Mouse (Mus musculus): Measurements from ENCODE around the gene Mcee. TPM values are rescaled to one million over a fixed set of nuclear protein-coding genes. Genes with fewer than 3 reads are reported as not detected.

The Mcee gene
- 50.8 and 55.9 TPM in 2 replicates for polyA plus RNA-seq (2015; fragmentation: Nextera tagmentation; extraction: Ambion mirVana)

- Histone ChIP-seq H3K27me3 (replicated peaks) (no peaks in the 10 kb centered on the region), H3K9me3 (replicated peaks) (no peaks in the 10 kb centered on the region), H3K36me3 (peaks cover 22% of the 10 kb centered on the region), H3K4me2 (peak within 1 kb of the TSS; percentile 99), H3K27ac (replicated peaks) (peak within 1 kb of the TSS; percentile 83), H3K9ac (replicated peaks) (peak within 1 kb of the TSS; percentile 78), H3K4me3 (replicated peaks) (peak within 1 kb of the TSS; percentile 76), H3K4me1 (peaks cover 18% of the 10 kb centered on the region)
- WGBS, result under 1% methylated on average over 54 of the region's 54 CpGs
- ATAC-seq (ENCODE audit: low FRiP score), result peak; percentile 98
Observed at GRCm38 (mm10) chr7:64392122-64392818, at the start of gene Mcee, which contains the start of gene Mphosph10. Mcee (plus strand) TSS chr7:64392607. Mphosph10 (minus strand) TSS chr7:64392268.

DNA sequence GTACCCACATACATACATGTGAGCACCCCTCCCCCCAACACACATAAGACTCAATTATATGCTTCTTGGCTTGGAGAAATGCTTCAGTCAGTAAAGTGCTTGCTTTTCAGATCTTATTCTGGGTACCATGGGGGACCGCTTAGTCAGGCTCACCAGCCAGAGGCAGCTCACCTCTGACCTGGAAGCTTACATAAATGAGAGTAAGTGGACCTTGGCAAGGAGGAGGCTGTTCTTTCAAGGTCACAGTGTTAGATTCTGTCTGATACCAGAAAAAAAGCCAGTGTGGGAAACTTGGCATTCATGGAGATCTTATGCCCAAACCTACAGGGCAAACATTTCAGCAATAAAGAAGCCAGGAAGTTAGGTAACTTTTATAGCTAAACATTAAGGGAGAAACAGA, 44.6 kb upstream of the Mcee start:
- Histone ChIP-seq H3K4me2 (no peak overlapping the region), H3K27me3 (replicated peaks) (no peaks in the 10 kb centered on the region), H3K36me3 (peaks cover 25% of the 10 kb centered on the region; the same call in 1 of the 2 replicates), H3K27ac (replicated peaks) (no peak overlapping the region), H3K9ac (replicated peaks) (no peak overlapping the region), H3K4me1 (peaks cover 11% of the 10 kb centered on the region), H3K4me3 (replicated peaks) (no peak overlapping the region), H3K9me3 (replicated peaks) (no peaks in the 10 kb centered on the region)
- 87% methylated on average over 1 of the region's 1 CpGs for WGBS
- ATAC-seq (ENCODE audit: low FRiP score), result no peak

DNA sequence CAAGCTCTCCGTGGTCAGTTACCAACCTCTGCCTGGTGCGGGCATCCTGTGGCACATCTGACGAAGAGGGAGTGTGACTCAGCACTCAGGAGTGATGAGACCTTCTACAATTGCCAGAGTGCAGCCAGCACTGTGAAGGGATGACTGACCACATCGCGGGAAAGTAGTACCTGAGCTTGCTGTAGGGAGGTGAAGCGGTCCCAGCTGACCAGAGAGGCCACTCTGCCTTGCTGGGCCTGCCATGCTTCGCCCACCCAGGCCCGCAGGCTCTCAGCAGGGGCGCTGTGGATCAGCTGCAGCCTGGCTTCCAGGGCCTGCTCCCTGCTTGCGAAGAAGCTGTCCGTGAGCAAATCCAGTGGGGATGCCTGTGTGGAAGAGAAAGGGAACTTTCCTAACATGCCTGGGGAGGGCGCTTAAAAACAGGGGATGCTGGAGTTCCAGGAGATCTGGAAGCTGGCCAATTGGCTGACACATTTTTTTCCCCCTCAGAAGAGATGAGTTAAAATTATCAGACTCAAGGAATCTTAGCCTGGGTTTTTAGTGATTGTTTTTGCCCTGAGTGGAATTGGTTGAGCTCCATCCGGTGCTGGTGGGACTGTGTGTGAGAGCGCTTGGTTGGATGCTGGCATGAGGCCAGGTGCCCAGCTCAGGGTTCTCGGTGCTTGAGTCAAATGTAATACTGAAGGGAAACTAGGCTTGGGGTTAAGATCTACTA, 43.1 kb upstream of the Mcee start:
- peak; percentile 57; the same call in 1 of the 2 replicates for ATAC-seq (ENCODE audit: low FRiP score)
- peak overlapping the region; percentile 30; the same call in 1 of the 2 replicates for H3K27ac ChIP-seq (replicated peaks)

GRCm38 (mm10) chr7:64351087-64351486, 41.3 kb upstream of the Mcee start:
- no peak overlapping the region for H3K9ac ChIP-seq (replicated peaks)

More for the DNA sequence above, 43.1 kb upstream of the Mcee start:
- Histone ChIP-seq H3K4me3 (replicated peaks) (no peak overlapping the region), H3K4me1 (peaks cover 11% of the 10 kb centered on the region), H3K9me3 (replicated peaks) (no peaks in the 10 kb centered on the region), H3K36me3 (peaks cover 27% of the 10 kb centered on the region; the same call in 1 of the 2 replicates), H3K9ac (replicated peaks) (no peak overlapping the region), H3K27me3 (replicated peaks) (no peaks in the 10 kb centered on the region), H3K4me2 (no peak overlapping the region)
- WGBS, result 82% methylated on average over 15 of the region's 15 CpGs

DNA sequence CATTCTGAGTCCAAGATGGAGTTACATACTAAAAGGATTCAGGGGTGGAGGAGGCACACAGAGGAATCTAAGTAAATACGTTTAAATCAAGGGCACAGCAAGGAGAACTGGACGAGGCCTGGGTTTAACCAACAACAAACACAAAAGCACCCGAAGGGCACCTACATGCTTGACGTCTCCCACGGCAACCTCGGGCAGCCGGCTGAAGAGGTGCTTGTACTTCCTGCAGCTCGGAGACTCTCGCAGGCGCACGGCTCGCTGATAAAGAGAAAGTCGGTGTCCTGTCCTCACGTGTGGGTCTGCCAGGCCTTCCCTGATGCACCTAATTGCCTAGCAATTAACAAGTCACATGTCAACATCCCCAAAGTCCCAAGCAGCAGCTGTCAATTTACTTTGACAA, 38.2 kb upstream of the Mcee start:
- 26% methylated on average over 14 of the region's 14 CpGs for WGBS
- Histone ChIP-seq H3K9me3 (replicated peaks) (no peaks in the 10 kb centered on the region), H3K27ac (replicated peaks) (no peak overlapping the region), H3K4me3 (replicated peaks) (no peak overlapping the region), H3K4me2 (no peak overlapping the region), H3K9ac (replicated peaks) (no peak overlapping the region), H3K36me3 (peaks cover 36% of the 10 kb centered on the region), H3K27me3 (replicated peaks) (no peaks in the 10 kb centered on the region), H3K4me1 (peaks cover 9% of the 10 kb centered on the region)
- no peak for ATAC-seq (ENCODE audit: low FRiP score)

More at GRCm38 (mm10) chr7:64351087-64351486, 41.3 kb upstream of the Mcee start:
- Histone ChIP-seq H3K9me3 (replicated peaks) (no peaks in the 10 kb centered on the region), H3K4me1 (peaks cover 11% of the 10 kb centered on the region), H3K36me3 (peaks cover 27% of the 10 kb centered on the region; the same call in 1 of the 2 replicates), H3K4me2 (no peak overlapping the region), H3K27ac (replicated peaks) (peak overlapping the region; percentile 73), H3K27me3 (replicated peaks) (no peaks in the 10 kb centered on the region), H3K4me3 (replicated peaks) (no peak overlapping the region)
- WGBS, result 60% methylated on average over 4 of the region's 4 CpGs
- peak; percentile 79 for ATAC-seq (ENCODE audit: low FRiP score)

DNA sequence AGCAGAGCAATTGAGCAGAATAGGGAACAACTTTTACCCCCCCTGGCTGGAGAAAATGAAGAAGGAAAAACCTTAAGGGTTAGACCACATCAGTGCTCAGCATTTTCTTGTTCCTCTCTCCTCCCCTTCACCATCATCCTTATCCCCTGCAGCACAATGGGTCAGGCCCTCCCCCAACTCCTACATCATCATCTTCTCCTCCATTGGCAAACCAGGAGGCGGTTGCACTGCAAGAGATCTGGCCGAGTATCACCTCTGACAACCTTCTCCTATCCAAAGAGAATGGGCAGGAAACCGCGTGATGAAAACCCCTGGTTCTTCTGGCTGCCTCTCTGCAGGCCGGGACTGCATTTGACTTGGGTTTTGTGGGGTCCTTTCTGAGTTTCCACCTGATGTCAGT, 35.7 kb upstream of the Mcee start:
- Histone ChIP-seq H3K27me3 (replicated peaks) (no peaks in the 10 kb centered on the region), H3K4me3 (replicated peaks) (no peak overlapping the region), H3K36me3 (peaks cover 40% of the 10 kb centered on the region), H3K9ac (replicated peaks) (no peak overlapping the region), H3K4me1 (no peaks in the 10 kb centered on the region), H3K4me2 (no peak overlapping the region), H3K9me3 (replicated peaks) (no peaks in the 10 kb centered on the region), H3K27ac (replicated peaks) (0 out of 2 replicates have a peak overlapping the region, but pooled peaks have one; percentile 9)
- no peak for ATAC-seq (ENCODE audit: low FRiP score)
- WGBS, result 94% methylated on average over 5 of the region's 5 CpGs

- Histone ChIP-seq H3K4me1 (no peaks in the 10 kb centered on the region), H3K4me2 (no peak overlapping the region), H3K9me3 (replicated peaks) (no peaks in the 10 kb centered on the region), H3K4me3 (replicated peaks) (no peak overlapping the region), H3K27me3 (replicated peaks) (no peaks in the 10 kb centered on the region), H3K36me3 (peaks cover 48% of the 10 kb centered on the region), H3K9ac (replicated peaks) (no peak overlapping the region), H3K27ac (replicated peaks) (no peak overlapping the region)
- WGBS, result 82% methylated on average over 9 of the region's 9 CpGs
- ATAC-seq (ENCODE audit: low FRiP score), result peak; percentile 55; the same call in 1 of the 2 replicates
Observed at GRCm38 (mm10) chr7:64357405-64357804, 35.0 kb upstream of the Mcee start.

- Histone ChIP-seq H3K36me3 (peaks cover 53% of the 10 kb centered on the region), H3K9me3 (replicated peaks) (no peaks in the 10 kb centered on the region)
- ATAC-seq (ENCODE audit: low FRiP score), result no peak
Observed at GRCm38 (mm10) chr7:64358666-64359065, 33.7 kb upstream of the Mcee start.

GRCm38 (mm10) chr7:64359943-64360585, 32.3 kb upstream of the Mcee start:
- Histone ChIP-seq H3K9me3 (replicated peaks) (no peaks in the 10 kb centered on the region), H3K27me3 (replicated peaks) (no peaks in the 10 kb centered on the region), H3K9ac (replicated peaks) (no peak overlapping the region), H3K4me3 (replicated peaks) (no peak overlapping the region), H3K27ac (replicated peaks) (peak overlapping the region; percentile 56; the same call in 1 of the 2 replicates), H3K4me1 (no peaks in the 10 kb centered on the region), H3K36me3 (peaks cover 67% of the 10 kb centered on the region), H3K4me2 (no peak overlapping the region)
- WGBS, result 87% methylated on average over 20 of the region's 20 CpGs
- 0 out of 2 replicates have a peak, but pooled peaks have one; percentile 42 for ATAC-seq (ENCODE audit: low FRiP score)

More at GRCm38 (mm10) chr7:64358666-64359065, 33.7 kb upstream of the Mcee start:
- no peaks in the 10 kb centered on the region for H3K4me1 ChIP-seq
- no peak overlapping the region for H3K9ac ChIP-seq (replicated peaks)
- H3K4me2 ChIP-seq, result no peak overlapping the region
- no peak overlapping the region for H3K27ac ChIP-seq (replicated peaks)
- 82% methylated on average over 6 of the region's 6 CpGs for WGBS
- H3K4me3 ChIP-seq (replicated peaks), result no peak overlapping the region
- H3K27me3 ChIP-seq (replicated peaks), result no peaks in the 10 kb centered on the region

DNA sequence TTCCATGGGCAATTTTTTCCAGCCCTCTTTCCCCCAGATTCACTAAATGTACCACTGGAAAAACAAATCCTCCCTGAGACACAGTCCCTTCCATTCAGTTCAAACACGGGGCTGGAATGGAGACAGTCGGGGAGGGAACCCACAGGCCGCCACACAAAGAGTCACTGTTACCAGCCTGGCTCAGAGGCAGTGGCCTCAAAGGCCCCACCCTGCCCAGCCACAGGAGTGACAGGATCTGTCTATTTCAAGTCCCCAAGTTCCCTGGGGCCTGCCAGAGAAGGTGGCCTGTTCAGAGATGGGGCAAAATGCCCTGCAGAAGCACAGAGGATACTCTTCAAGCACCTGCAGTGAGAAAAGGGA, 31.8 kb upstream of the Mcee start:
- H3K4me3 ChIP-seq (replicated peaks), result no peak overlapping the region
- H3K27ac ChIP-seq (replicated peaks), result peak overlapping the region; percentile 56
- H3K27me3 ChIP-seq (replicated peaks), result no peaks in the 10 kb centered on the region
- WGBS, result 68% methylated on average over 3 of the region's 3 CpGs
- peaks cover 71% of the 10 kb centered on the region for H3K36me3 ChIP-seq
- H3K4me1 ChIP-seq, result no peaks in the 10 kb centered on the region
- H3K4me2 ChIP-seq, result no peak overlapping the region
- no peak overlapping the region for H3K9ac ChIP-seq (replicated peaks)
- no peaks in the 10 kb centered on the region for H3K9me3 ChIP-seq (replicated peaks)
- ATAC-seq (ENCODE audit: low FRiP score), result peak; percentile 62

- H3K4me3 ChIP-seq (replicated peaks), result no peak overlapping the region
- H3K4me1 ChIP-seq, result no peaks in the 10 kb centered on the region
- peaks cover 60% of the 10 kb centered on the region for H3K36me3 ChIP-seq
- no peak overlapping the region for H3K4me2 ChIP-seq
- 93% methylated on average over 5 of the region's 5 CpGs for WGBS
- ATAC-seq (ENCODE audit: low FRiP score), result no peak
- no peaks in the 10 kb centered on the region for H3K27me3 ChIP-seq (replicated peaks)
- H3K27ac ChIP-seq (replicated peaks), result no peak overlapping the region
- H3K9ac ChIP-seq (replicated peaks), result no peak overlapping the region
- no peaks in the 10 kb centered on the region for H3K9me3 ChIP-seq (replicated peaks)
Observed at GRCm38 (mm10) chr7:64365863-64366262, 26.5 kb upstream of the Mcee start.

Data from neural tube, embryonic 15.5 days (tissue).